Mouse (Mus musculus): ENCODE data around the gene Mgat4b.
A peak's percentile ranks its signal among the peaks of the same experiment; 100 is the strongest.

Mgat4b gene

DNA sequence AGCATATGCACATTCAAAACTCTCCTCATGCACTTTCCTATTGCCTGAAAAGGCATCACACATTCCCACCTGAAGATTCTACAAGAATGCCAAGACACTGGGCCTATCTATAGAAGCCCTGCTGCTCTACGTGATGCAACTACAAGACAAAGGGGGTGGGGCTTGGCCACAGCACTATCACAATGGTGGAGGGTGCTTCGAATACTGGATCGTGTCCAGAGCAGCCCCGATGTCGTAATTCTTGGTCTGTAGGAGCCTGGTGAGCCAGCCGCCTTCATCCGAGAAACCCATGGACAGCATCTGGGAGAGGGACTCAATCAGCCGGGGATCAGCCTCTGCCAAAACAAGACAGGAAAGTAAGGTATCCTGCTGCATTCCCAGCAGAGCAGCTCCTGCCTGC is 10.1 kb upstream of the Mgat4b start:
- no peak for DNase-seq (ENCODE audit: low read depth, low spot score)

DNA sequence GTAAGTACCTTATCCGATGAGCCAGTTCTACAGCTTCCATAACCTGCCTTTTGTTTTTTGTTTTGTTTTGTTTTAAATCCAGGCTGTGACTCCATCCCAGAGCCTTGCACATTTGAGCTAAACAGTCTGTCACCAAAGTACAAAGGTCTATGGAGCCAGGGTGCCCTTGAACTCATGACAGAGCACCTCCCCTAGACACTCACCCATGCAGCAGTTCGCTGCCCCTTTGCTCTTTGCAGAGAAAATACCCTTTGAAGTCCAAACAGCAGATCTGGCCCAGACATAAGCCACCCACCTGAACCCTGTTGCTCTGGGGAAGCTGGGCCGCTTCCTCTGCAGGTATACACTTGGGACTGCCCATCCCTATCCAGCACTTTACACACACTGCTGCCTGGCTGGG is 9.1 kb upstream of the Mgat4b start:
- DNase-seq (ENCODE audit: low read depth, low spot score): no peak

DNA sequence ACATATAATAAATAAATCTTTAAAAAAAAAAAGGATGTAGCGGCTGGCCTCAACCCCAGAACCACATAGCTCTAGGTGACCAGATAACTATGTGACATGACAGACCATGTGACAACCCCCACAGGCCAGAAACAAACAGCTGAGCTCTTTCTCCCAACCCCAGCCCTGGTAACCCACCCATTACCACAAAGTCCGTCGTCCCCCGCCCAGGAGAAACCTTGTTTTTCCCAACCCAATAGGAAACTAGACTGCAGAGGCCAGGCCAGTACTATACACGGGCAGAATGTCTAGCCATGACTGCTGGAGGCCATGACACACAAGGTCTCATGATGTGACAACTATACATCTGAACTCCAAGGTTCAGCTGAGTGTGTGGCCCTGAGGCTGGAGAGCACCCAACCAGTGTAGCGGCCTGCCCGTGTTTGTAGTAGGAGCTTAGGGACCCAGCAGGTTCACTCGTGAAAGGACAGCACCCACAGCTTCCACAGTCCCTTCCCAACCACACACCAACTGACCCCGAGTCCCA is 7.3 kb upstream of the Mgat4b start:
- no peak for DNase-seq (ENCODE audit: low read depth, low spot score)

DNA sequence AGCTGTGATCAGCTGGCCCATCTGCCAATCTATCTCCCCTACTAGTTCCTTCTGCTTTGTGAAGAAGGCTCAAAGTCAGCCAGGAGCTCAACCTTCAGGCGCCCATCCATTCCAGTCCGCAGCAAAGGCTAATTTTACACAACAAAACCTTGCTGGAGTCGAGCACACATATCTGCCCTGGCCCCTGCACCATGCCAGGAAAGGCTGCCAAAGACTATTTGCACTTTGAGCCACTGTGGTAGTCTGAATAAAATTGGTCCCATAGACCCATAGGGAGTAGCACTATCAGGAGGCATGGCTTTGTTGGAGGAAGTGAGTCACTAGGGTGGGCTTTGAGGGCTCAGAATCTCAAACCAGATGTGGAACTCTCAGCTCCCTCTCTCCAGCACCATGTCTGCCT is 5.3 kb upstream of the Mgat4b start:
- DNase-seq (ENCODE audit: low read depth, low spot score): no peak

DNA sequence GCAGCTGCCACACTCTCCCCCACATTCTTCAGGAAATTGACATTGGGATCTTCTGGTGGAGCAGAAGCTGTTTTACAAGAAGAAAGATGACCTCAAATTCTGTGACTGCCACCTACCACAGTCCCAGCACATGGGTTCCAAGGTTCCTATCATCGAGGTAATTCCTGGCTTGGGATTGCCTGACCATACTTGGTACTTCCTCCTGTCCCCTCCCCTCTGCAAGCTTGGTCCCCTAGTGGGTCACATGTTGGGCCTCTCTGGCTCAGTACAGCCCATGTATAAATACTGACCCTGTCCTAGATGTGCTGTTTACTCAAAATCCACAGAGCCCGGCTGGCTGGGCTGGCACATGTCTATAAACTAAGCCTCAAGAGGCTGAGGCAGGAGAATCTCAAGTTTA is 4.7 kb upstream of the Mgat4b start:
- no peak for DNase-seq (ENCODE audit: low read depth, low spot score)

DNA sequence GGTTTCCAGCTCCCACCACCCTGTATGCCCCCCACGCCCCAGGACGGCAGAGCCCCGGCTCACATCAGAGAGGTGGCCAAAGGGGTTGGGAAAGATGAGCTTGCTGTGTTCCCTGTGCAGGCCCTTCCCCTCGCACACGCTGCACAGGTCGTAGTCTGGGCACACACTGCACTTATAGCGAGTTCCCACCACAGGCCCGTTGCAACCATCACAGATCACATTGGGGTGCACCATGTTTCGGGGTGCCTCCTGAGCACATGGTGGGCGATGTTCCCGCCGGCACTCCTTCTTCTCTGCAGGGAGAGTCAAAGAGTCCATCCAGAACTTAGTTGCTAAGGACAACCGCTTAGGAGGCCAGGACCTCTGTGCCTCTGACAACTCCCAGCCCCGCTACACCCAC is 3.3 kb upstream of the Mgat4b start:
- DNase-seq (ENCODE audit: low read depth, low spot score): no peak

DNA sequence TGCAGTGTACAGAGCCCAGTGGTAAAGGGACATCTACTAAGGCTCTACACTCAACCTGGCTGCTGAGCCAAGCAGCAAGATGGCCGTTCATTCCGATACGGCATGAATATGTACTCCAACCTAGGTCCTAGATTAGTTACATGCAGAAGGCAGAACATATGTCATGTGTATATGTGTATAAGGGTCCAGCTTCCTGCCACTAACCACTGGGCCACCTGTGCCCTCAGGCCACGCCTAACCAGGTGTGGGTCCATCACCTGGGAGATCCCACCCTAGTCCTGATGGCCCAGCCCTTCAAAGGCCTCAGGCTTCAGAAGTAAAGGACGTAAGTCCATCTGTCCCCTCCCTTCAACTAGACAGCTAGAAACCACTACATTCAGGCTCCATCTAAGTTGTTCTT is 2.7 kb upstream of the Mgat4b start:
- DNase-seq (ENCODE audit: low read depth, low spot score): no peak

DNA sequence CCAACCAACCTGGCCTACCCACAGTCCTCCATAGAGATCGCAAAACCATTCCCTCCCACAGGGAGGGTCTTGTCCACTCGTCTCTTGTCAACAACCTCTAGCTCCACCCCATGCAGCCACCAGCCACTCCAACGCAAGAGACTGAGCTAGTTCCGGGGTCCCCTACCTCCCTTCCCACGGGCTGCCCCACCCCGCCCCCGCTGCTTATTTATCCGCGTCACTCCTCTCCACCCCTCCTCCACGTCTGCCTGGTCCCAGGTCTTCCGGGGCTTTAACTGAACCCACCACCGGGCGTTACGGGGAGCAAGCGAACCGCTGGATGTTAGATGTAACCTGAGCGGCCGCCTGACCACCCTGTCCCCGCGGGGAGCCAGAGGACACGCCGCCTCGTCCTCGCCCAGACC is 587 bp upstream of the Mgat4b start:
- DNase-seq (ENCODE audit: low read depth, low spot score): peak; percentile 94

DNA sequence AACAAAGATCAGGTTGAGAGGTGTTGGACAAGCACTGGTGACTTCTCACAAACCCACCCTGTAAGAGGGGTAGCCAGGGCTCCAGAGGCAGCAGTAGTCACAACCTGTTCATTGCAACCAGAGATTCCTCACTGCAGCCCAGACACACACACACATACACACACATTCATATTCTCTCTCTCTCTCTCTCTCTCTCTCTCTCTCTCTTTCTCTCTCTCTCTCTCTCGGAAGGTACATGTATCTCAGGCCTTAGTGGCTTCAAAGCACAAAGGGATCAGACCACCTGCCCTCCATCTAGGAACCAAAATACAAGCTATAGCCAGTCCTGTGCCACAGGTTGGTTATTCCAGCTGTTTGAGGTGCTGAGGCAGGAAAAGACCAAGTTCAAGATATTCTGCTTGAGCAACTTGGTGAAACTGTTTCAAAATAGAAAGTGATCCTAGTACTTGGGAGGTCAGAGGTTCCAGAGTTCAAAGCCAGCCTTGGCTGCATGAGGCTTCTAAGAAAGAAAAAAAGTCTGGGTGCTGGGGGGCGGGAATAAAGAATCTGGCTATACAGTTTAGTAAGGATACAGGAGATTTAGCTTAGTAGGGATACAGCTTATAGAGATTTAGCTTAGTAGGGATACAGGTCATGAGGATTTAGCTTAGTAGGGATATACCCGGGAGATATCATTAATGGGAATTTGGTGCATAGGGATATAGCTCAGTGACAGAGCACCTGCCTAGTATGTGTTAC is 801 bp downstream of the Mgat4b start:
- DNase-seq (ENCODE audit: low read depth, low spot score): no peak

DNA sequence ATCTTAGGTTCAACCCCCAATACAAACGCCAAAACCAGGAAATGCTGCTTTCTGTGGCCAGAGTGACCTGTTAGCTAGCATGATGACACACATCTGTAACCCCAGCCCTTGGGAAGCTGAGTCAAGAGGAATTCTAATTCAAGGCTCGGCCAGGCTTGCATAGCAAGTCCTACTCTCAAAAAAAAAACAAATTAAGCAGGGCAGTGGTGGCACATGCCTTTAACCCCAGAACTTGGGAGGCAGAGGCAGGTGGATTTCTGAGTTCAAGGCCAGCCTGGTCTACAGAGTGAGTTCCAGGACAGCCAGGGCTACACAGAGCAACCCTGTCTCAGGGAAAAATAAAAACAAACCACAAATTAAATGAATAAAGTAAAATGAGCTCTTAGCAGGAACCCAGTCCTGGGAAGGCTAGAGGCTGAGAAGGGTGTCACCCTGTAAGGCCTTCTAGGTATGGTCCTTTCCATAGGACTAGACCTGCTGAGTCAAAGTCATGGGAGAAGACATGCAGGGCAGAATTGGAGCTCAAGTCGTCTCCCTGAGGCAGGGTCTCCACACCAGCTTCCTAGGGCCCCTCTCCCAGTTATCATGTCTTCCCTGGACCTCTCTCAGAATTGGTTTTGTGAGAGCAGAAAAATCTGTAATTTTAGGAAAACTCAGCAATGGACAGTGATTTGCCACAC is 1.5 kb downstream of the Mgat4b start:
- DNase-seq (ENCODE audit: low read depth, low spot score): no peak

DNA sequence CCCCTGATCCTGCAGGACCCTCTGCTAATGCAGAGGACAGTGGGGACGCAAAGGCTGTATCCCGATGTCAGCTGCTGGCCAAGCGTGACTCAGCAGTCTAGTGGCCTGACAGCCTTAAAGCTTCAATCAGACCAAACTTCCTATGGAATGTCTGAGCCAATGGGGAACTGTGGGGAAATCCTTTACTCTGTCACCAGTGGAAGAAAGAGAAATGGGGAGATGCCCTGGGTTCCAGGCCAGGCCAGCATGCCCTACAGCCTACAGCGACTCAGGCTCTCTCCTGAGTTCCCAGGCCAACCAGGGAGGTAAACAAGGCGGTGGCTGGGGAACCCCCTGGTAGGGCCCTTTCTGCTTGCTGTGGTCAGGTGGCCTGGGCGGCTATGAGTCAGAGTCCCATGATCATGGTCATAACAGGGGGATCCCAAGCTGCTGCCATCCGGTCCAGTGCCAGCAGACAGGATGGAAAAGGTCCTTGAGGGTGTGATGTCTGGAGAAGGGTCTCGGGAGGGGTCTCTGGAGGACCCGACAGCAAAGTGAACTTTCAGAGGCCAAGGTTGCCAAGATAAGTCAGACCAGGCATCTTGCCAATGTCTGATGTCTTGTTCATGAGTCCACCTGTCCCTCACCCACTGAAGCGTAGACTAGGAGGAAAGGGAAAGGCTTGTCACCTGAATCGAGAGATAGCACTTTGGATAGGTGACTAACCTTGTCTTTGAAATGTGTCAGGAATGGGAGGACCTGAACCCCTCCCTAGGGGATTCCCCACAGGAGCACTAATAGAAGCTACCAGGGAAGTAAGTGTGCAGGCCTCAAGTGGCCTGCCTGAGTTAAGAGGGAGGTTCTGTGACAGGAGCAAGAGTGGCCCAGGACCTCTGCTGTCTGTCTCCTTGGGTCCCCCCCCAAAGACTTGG is 2.4 kb downstream of the Mgat4b start:
- DNase-seq (ENCODE audit: low read depth, low spot score): no peak

DNA sequence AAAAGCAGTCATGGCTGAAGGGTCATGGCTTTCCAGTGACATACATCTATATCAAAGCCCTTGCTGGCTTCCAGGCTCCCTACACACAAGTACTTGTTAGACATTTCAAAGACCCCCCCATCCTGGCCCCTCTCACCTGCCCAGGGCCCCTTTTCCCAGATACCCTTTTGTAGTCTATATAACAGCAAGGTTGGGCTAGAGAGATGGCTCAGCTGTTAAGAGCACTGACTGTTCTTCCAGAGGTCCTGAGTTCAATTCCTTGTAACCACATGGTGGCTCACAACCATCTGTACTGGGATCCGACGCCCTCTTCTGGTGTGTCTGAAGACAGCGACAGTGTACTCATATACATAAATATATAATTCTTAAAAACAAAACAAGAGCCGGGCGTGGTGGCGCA is 3.9 kb downstream of the Mgat4b start:
- DNase-seq (ENCODE audit: low read depth, low spot score): no peak

DNA sequence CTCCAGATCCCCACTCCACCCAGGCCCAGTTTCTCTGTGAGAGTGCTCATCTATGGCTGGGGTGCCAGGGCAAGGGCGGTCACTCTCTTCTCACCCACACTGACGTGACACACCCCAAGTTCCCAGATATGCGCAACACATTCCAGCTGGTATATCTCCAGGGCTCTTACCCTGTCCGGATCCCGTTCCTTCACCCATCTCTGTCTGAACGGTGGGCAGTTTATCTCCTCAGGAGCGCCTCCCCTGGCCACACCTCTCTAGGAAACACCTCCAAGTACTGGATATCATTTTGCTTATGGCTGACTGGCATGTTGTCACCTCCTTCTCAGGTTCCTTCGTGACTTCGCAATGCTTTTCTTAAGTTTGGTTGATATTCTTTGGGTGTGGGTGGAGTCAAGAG is 4.9 kb downstream of the Mgat4b start:
- no peak for DNase-seq (ENCODE audit: low read depth, low spot score)

DNA sequence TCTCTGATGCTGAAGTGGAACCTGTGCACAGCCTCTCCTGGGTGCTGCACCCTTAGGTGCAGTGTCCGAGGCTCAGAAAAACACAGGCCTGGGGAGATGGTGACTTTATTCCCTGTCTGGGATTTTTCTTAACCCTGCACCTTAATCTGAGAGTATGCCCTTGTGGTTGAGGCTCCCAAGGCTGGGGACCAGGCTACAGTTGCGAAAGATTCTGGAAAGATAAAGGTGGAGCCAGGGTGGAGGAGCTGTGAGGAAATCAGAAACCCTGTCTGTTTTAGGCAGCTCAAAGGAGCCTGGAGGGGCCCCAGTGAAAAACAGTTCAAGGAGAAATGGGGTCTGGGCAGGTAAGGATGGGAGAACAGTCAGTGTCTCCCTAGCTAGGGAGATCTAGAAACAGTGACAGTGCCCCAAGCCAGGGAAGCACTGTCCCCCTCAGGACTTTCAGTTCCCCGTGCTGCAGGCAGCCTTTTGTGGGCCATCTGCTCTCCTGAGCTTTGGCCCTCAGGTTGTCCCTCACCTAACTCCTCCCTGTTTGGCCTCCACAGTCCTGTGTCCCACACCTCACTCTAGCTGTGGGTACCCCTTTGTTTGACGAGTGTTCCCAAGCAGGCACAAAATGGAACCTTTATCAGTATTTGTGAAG is 6.2 kb downstream of the Mgat4b start:
- DNase-seq (ENCODE audit: low read depth, low spot score): no peak

DNA sequence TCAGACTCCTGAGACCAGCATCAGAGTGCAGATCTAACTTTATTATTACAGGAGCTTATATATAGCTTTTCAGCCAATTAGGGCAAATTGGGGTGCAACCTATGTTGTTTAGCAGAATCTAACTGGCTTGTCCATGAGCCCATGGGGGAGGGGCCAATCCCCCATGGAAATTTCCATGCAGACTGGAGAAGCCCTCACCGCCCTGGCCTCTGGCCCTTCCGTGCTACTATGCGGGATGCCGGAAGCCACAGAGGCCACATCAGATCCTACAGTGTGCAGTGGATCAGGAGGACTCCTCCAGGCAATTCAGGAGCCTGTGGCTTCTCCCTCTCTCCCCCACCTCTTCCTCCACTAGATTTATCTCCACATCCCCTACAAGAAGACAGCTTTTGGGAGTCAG is 7.1 kb downstream of the Mgat4b start:
- DNase-seq (ENCODE audit: low read depth, low spot score): no peak

DNA sequence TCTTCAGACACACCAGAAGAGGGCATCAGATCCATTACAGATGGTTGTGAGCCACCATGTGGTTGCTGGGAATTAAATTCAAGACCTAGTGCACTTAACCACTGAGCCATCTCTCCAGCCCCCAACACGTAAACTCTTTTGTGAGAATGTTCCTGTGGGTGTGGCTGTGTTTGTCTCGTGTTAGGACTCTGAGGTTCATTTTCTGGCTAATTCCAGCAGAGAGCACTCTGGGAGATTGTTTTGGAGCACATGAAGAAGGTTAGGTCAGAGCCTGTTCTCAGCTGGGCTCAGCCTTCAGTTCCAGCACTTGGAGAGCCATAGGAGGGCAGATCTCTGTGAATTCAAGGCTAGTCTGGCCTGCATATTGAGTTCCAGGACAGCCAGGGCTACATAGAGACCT is 9.1 kb downstream of the Mgat4b start:
- DNase-seq (ENCODE audit: low read depth, low spot score): no peak

DNA sequence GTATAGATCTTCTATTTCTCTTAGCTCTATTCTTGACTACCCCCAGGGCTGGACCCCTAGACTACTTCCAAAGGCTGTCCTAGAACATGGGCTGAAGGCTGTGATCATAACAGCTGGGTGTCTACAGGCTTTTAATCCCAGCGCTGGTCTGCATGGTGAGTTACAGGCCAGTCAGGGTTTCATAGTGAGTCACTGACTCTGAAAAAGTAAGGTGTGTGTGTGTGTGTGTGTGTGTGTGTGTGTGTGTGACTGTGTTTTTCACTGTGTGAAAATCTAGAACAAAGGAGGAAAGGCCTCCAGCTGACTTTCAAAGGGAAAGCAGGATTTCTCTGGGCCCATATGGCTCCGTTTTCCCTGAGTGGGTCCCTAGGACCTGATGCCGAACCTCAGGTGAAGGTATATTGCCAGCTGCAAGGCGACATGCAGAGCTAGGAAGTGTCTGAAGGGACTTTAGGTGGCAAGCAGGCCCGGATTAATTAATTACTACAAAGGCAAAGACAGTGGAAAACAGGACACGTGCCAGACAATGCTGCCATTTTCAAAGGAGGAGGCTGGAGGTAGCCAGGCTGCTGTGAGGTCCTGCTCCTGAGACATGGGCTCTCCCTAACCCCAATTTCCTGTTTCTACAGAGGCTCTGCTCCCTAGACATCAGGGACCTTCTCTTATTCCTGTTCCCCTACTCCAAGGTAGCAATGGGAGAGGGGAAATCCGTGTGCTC is 12.0 kb downstream of the Mgat4b start:
- DNase-seq (ENCODE audit: low read depth, low spot score): no peak

DNA sequence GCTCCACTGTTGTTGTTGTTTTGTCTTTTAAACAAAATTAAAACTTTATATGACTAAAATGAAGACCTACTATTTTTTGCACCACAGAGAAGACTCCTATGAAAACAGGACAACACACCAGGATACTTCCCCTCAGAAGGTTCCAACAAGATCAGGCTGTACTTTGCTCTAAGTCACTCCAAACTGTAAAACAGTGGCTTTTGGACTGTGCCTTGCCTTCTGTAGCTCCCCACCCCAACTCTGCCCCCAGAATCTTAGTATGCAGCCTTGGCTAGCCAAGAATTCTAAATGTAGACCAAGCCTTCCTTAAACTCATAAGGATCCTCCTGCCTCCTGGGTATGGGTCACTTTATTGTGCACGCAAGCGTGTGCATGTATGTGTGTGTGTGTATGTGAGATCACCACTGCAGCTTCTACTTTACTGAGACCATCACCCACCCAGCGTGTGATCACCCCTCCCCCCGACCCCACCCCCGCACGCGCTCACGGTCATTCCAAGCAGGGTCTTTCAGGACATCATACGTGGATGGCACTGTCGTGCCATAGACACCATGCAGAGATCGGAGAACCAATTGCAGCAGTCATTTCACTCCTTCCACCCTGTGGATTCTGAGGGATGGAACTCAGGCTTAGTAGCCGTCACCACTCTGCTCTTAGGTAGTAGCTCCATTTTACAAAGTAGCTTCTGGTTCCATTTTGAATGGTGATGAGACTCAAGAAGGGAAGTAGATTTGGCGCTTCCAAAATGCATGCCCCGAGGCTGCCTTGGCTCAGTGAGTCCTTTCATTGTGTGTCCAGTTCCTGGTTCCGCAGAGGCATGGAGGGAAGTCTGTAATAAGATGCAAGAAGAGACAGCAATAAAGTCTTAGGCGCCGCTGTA is 13.3 kb downstream of the Mgat4b start:
- peak; percentile 39 for DNase-seq (ENCODE audit: low read depth, low spot score)

DNA sequence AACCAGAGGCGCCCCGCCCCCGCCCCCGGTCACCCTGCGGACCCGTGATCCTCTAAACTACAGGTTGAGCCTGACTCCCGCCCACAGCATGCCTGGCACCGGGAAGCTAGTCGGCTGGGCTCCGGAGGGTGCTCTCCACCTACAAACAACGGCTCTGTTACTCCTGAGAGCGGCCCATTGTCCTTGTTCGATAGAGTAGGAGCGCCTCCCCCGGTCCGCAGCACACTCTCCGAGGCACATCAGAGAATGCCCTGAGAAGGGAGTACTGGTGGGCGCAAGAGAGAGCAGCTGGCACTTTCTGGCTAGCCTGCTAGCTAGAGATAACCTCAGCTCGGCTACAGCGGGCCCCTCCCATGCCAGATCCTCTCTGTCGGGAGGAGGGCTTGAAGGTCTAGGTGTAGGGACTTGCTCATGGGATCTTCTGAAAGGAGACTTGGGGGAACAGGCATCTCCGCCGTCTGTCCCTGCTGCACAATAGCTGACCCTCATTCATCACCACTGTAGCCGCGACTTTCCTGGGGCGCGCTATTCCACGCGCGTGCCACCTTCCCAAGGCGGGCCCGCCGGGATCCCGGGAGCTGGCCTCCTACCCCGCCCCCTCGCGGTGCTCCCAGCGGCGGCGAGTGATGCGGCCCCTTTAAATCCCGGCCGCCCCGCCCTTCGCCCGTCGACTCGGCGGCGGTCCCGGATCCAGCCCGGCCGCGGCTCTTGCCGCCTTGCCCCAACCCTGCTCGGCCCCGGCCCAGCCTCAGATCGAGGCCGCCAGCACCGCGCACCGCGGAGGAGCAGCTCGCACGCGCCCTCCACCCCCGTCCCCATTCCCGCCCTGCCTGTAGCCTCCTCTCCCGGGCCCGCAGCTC is 14.2 kb downstream of the Mgat4b start:
- DNase-seq (ENCODE audit: low read depth, low spot score): peak; percentile 71
